1 mouse cellular context compared by ENCODE assay signal in the genomic region with DNA sequence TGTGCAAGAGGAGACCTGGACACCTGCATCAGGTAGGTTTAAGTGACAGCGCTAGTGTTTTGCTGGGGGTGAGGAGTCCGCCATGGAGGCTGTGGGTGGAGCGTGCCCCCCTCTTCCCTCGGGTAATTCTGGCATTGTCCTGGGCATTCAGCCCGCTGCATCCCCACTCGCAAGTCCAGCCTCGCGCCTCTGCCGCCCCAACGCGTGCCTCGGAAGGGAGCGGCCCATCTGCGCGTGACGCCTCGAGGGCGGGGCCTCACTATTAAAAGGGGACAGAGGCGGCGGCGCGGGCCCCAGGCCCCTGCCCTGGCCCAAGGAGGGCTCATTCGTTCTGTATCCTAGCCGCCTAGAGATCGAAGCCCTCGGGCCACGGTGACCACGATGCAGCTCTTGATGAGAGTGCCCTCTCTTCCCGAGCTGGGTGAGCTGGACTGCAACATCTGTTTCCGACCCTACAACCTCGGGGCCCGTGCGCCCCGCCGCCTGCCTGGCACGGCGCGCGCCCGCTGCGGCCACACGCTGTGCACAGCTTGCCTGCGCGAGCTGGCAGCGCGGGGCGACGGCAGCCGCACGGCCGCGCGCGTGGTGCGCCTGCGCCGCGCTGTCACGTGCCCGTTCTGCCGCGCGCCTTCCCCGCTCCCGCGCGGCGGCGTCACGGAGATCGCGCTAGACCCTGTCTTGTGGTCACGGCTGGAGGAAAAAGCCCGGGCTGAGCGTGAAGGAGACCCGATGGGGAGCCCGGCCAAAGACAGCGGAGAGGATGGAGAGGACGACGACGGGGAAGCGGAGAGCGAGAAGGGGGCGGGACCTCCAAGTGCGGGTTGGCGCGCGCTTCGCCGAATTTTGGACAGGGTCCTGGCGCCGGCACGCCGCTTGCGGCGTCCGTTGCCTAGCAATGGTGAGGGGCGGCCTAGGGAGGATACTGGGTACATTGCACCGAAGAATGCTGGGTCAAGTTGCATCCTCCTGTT.
TF ChIP-seq lines count a peak whose summit lies in the region.

A gene (plus strand): TSS at position 301 of the 971 bp plus-strand sequence.

TF ChIP-seq in CH12.LX, 34 proteins besides CTCF, POLR2A, EP300 and RAD21:
- TF ChIP-seq TCF12 (IDR thresholded peaks at IDR 0.05; ENCODE audit: low read depth, low read length) (no peak), MEF2A (IDR thresholded peaks at IDR 0.05; ENCODE audit: borderline replicate concordance, low read depth, low read length) (no peak), NRF1 (IDR thresholded peaks at IDR 0.05; ENCODE audit: low read depth, low read length) (peak; percentile 80), BHLHE40 (IDR thresholded peaks at IDR 0.05; ENCODE audit: low read depth, low read length) (peak; percentile 46; the same call in 1 of the 2 replicates), USF1 (IDR thresholded peaks at IDR 0.05; ENCODE audit: low read depth, low read length) (peak; percentile 62; the same call in 1 of the 2 replicates)
